In genomic region chr1:165641786-165642771, GRCm38 (mm10) we compare ENCODE assay signal across 8 mouse cellular contexts. TPM values are rescaled to one million over a fixed set of nuclear protein-coding genes. Genes with fewer than 3 reads are reported as not detected.
DNase-seq lines count a peak whose midpoint lies in the region; ATAC-seq lines count a peak whose summit lies in the region.

No protein-coding gene starts in this region.

- DNase-seq in B cell, adult 2 months, result peak; percentile 93 to 95
- peak; percentile 93 for DNase-seq in brain, adult 2 months (ENCODE audit: low read depth, low spot score)
- peak; percentile 87 for DNase-seq in liver
- DNase-seq in monocyte, adult 2 months (ENCODE audit: low read depth in 1 of 2, low spot score in 2 of 2), result peak; percentile 71 to 91
- peak; percentile 79 to 90 for DNase-seq in spleen, postnatal 14 days (ENCODE audit: low spot score in 2 of 2)

- no peaks in the 10 kb centered on the region for H3K36me3 ChIP-seq in heart, embryonic 11.5 days (ENCODE audit: control insufficient read depth, insufficient read depth, low read length)
- 0 out of 2 replicates have a peak, but pooled peaks cover under 1% of the 10 kb centered on the region for H3K36me3 ChIP-seq in kidney, embryonic 15.5 days

- ATAC-seq in erythroblast, adult 5-6 weeks (replicated peaks; ENCODE audit: low FRiP score, poor library complexity, severe bottlenecking), result peak; percentile 70
- peak; percentile 79 for ATAC-seq in heart, embryonic 11.5 days (replicated peaks; ENCODE audit: insufficient number of reproducible peaks, low FRiP score, low TSS enrichment)
- peak; percentile 89 for ATAC-seq in kidney, embryonic 15.5 days (replicated peaks; ENCODE audit: low FRiP score)

- peak overlapping the region; percentile 92 for H3K27ac ChIP-seq in heart, embryonic 11.5 days (ENCODE audit: low read depth, low read length)
- peak overlapping the region; percentile 97 for H3K27ac ChIP-seq in kidney, embryonic 15.5 days

- peak overlapping the region; percentile 82 for H3K4me3 ChIP-seq in heart, embryonic 11.5 days (ENCODE audit: low read depth, low read length)
- peak overlapping the region; percentile 88 for H3K4me3 ChIP-seq in kidney, embryonic 15.5 days (replicated peaks)

- no peaks in the 10 kb centered on the region for H3K9me3 ChIP-seq in heart, embryonic 11.5 days (replicated peaks; ENCODE audit: control insufficient read depth, low read length)
- no peaks in the 10 kb centered on the region for H3K9me3 ChIP-seq in kidney, embryonic 15.5 days (replicated peaks)

- peaks cover 5% of the 10 kb centered on the region; the same call in 1 of the 2 replicates for H3K4me1 ChIP-seq in heart, embryonic 11.5 days (ENCODE audit: control insufficient read depth, insufficient read depth, low read length)
- H3K4me1 ChIP-seq in kidney, embryonic 15.5 days, result peaks cover 2% of the 10 kb centered on the region; the same call in 1 of the 2 replicates

- no peaks in the 10 kb centered on the region for H3K27me3 ChIP-seq in heart, embryonic 11.5 days (ENCODE audit: control insufficient read depth, insufficient read depth, low read length)
- no peaks in the 10 kb centered on the region for H3K27me3 ChIP-seq in kidney, embryonic 15.5 days

- WGBS in heart, embryonic 11.5 days (ENCODE audit: insufficient replicate concordance), result under 1% methylated on average over 75 of the region's 75 CpGs
- under 1% methylated on average over 75 of the region's 75 CpGs for WGBS in kidney, embryonic 15.5 days

- peak overlapping the region; percentile 82 for H3K4me2 ChIP-seq in heart, embryonic 11.5 days
- H3K4me2 ChIP-seq in kidney, embryonic 15.5 days, result peak overlapping the region; percentile 81

- peak overlapping the region; percentile 96 for H3K9ac ChIP-seq in heart, embryonic 11.5 days (ENCODE audit: low read depth, low read length)
- H3K9ac ChIP-seq in kidney, embryonic 15.5 days, result peak overlapping the region; percentile 82

RNA-seq across cellular contexts. Expression of gene Mpzl1, which starts 7.7 kb away (rescaled TPM):
- 0.19 and 7.5 TPM in 2 replicates for total RNA-seq in erythroblast, adult 5-6 weeks (2015; ENCODE audit: low replicate concordance)
- total RNA-seq in erythroblast, adult 5-6 weeks (2017; ENCODE audit: low replicate concordance), result 0.51 and 2.0 TPM in 2 replicates
- 129 and 143 TPM in 2 replicates for polyA plus RNA-seq in heart, embryonic 11.5 days (2014; fragmentation: Nextera tagmentation; extraction: Ambion mirVana)
- 203 and 207 TPM in 2 replicates for polyA plus RNA-seq in kidney, embryonic 15.5 days (2015; fragmentation: Nextera tagmentation; extraction: Ambion mirVana)

Comparison
In these comparisons a context has a peak if more than half of its experiments do, and no peak if none do; other contexts are left out.
1. Peak in every context shown above with its lines: DNase-seq, ATAC-seq, H3K4me3 ChIP-seq and H3K27ac ChIP-seq.